Mouse (Mus musculus) left cerebral cortex, postnatal 10 days (tissue): Measurements from ENCODE around the gene Psmc3ip. TPM values are rescaled to one million over a fixed set of nuclear protein-coding genes. Genes with fewer than 3 reads are reported as not detected.
A peak's percentile ranks its signal among the peaks of the same experiment; 100 is the strongest.

ENCODE experiments used
- DNase-seq, 2 experiments: peaks; one replicate each; pipeline ENCODE4 v3.0.0; 2021 to 2022; ENCODE audit warnings: low spot score in 2 of 2, mixed read lengths in 1 of 2; ENCODE audit errors: extremely low spot score in 1 of 2
- intact Hi-C: fragments of 180-260 bp; cut with DNase I; formaldehyde crosslinking; loops from one replicate; pipeline ENCODE4 v1.15.1; 2025
- total RNA-seq, 2 experiments: library from RNA; stranded (reverse); gene quantifications; 2 replicates each; pipeline ENCODE4 v1.2.3; 2021

Psmc3ip gene
- total RNA-seq, 2 experiments from 2014 or later = 4.4 to 4.8 TPM

DNA sequence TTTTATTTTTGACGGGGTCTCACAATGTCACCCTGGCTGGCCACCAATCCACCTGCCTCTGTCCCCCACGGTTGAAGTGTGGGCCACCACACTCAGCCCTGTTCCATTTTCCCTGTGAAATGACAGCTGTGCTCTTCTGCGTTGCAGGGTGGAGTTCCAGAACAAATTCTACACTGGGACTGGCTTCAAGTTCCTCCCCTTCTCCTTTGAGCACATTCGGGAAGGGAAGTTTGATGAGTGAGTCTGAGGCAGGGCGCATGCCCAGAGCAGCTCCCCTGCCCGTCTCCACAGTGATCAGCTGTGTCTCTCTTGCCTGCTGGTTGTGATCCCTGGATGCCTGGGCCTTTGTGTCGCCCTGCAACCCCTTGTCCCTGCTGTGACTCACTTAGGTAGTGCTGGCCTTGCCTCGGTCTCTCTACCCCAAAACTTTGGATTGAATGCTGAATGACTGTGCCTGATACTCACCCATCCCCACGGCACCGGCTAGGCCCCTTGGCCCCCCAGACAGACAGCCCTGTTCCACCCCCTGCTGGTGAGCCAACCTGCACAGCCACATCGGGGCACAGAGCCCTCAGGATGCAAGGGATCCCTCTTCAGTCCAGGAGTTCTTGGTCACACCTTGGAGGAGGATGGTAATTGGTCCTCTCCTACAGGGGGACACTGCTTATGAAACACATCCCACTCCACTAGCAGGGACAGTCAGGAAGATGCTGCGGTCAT lies 32.9 kb downstream of the Psmc3ip start:
- intact Hi-C loops = no loop called here
- no peak for DNase-seq

DNA sequence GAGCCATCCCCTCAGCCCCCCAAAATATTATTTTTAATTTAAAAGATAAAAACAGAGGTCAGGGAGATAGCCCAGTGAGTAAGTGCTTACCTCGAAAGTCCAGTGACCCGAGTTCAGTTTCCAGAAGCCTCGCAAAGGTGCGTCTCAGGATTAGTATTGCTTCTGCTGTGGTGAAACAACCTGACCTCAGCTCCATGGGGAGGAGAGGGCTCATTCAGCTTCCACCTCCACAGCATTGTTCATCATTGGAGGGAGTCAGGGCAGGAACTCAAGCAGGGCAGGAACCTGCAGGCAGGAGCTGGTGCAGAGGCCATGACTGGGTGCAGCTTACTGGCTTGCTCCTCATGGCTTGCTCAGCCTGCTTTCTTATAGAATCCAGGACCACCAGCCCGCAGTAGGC lies 34.2 kb downstream of the Psmc3ip start:
- DNase-seq = no peak
- intact Hi-C loops = no loop called here

DNA sequence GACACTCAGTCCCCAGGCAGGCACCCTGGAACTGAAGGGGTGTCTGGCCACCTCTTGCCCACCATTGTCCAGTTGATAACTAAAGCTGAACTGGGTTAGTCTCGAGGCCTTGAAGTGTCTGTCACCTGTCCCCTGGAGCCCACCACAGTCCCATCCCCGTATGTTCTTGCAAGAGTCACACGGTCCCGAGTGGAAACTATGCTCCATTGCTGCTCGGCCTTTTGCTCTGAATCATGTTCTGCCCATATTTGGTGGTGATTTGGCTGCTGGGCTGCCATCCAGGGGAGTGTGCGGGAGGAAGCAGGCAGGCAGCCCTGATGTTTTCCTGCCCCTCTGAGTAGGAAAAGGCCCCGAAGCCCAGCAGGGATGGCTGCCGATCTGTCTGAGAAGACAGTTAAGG lies 35.1 kb downstream of the Psmc3ip start:
- DNase-seq = peak in 1 of 2 experiments; percentile 87

DNA sequence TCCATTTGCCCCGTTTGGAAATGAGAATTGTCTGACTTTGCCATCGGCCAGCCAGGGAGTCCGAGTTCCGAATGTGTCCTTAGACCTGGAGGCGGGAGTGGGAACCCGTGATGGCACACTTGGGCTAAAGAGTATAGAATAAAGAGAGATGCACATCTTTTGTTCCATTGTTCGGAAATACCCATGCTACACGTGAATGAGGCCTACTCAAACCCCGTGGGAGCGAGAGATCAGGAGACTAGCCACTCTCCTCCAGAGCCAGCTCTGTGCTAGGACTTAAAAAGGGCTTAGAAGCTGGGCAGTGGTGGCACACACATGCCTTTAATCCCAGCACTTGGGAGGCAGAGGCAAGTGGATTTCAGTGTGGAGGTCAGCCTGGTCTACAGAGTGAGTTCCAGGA lies 35.8 kb downstream of the Psmc3ip start:
- no peak for DNase-seq
- intact Hi-C loops = no loop called here

More for the DNA sequence above, 35.1 kb downstream of the Psmc3ip start:
- intact Hi-C loops = no loop called here

DNA sequence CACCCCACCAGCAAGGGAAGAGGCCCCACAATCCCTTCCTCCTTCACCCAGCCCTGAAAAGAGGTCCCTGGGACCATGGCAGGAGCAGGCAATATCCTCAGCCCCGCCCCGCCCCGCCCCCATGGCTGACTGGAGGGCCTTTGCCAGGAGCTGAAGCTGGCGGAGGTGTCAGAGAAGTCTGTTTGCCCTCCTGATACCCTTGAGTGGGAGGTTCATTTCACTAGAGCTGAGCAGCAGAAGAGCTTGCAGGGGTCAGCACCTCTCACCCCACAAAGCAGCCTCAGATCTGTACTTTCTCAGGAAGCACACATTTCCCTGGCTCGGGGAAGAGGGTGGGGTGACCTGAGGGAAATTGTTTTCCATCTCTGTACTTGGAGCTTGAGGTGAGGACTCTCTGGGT lies 36.5 kb downstream of the Psmc3ip start:
- intact Hi-C loops = no loop called here
- peak in 1 of 2 experiments; percentile 38 for DNase-seq

DNA sequence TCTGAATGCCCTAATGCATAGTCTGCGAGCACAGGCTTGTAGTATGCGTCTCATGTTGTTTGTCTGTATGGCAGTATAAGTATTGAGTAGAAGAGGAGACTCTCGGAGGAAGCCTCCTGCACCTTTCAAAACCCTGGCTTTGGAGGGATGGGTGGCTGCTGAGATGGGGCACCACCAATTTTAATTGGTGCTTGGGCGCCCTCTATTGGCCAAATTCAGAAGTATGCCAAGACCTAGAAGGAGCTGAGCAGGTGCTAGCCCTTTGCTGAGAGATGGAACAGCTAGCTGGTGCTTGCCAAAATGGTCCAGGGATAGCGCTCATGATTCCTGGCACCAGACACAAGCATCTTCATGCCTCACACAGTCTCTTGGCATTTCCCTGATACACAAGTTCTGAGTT lies 37.4 kb downstream of the Psmc3ip start:
- intact Hi-C loops = no loop called here
- peak; percentile 68 to 86 for DNase-seq

DNA sequence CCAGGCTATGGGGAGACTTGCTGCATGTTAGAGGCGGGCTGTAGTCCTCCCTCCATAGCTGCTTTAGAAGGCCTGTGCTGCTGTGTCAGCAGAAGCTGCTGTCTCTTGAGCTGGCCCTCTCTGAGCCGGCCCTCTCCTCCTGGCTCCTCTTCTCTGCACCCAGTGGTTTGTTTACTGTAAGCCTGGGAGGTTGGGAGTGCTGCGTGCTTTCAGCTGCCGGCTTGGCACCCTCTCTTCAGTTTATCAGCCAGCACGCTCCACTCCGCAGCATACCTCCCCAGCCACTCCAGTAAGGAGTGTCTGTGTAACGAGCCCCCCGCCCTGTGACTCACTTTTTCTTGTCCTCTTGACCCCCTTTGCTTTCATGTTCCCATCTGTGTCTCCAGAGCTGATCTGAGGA lies 38.4 kb downstream of the Psmc3ip start:
- intact Hi-C loops = no loop called here
- DNase-seq = no peak

DNA sequence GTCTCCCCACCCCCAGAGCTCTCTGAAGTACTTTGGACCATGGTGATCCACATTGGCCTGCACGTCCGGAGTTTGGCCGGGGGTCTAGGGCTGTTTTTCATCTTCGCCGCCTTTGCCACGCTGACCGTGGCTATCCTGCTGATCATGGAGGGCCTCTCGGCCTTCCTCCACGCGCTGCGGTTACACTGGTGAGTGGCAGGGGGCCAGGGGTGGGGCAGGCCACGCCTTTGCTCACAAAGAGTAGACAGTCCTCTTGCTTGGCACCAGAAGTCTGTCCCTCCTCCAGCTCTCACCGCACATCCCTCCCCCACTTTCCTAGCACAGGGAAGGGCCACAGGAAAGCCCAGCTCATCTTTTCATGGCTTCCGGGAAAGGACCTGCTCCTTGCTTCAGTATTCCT lies 39.8 kb downstream of the Psmc3ip start:
- no peak for DNase-seq
- intact Hi-C loops = no loop called here

DNA sequence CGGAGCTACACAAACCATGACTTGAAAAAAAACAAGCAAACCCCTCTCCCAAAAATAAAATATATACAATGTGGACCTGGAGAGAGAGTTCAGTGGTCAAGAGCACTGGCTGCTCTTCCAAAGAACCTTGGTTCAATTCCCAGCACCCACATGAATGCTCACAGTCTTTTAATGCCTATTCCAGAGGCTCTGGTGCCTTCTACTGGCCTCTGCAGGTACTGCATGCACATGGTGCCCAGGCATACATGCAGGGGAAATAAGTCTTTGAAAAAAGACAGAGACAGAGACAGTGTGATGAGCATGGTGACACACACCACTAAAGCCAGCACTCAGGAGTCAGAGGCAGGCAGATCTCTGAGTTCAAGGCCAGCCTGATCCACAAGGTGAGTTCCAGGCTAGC lies 41.3 kb downstream of the Psmc3ip start:
- no peak for DNase-seq
- intact Hi-C loops = loop anchor here (5.0 kb wide), 1 partner anchor 42 kb away; no protein-coding TSS in a partner anchor

DNA sequence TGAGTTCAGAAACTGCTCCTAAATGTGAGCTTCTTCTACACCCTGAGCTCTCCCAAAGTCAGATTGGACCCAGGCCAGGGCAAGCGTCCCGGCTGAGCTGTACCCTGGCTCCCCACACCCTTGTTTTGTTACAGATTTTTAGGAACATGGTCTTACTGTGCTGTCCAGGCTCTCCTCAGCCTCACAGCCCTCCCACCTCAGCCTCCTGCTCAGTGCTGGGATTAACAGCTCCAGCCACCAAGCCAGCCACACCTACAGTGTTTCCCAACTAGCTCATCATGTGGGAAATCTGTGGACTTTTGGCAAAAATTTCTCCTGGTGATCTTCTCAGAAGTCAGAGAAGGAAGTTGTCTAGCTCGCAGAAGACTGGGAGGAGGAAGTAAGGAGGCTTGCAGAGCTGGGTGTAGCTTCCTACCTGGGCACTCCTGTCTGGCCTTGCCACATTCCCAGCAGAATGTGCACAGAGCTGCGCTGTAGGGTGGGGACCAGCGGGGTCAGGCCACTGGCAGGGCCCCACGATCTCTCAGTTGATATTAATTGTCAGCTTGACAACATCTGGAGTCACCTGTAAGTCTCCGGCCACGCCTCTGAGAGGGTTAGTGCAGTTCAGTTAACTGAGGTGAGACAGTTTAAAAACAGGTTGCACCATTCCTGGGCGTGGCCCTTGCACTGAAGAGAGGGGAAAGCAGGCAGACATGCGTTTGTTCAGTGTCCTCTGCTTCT lies 42.3 kb downstream of the Psmc3ip start:
- intact Hi-C loops = loop anchor here (5.0 kb wide), 1 partner anchor 41 kb away; no protein-coding TSS in a partner anchor
- no peak for DNase-seq

DNA sequence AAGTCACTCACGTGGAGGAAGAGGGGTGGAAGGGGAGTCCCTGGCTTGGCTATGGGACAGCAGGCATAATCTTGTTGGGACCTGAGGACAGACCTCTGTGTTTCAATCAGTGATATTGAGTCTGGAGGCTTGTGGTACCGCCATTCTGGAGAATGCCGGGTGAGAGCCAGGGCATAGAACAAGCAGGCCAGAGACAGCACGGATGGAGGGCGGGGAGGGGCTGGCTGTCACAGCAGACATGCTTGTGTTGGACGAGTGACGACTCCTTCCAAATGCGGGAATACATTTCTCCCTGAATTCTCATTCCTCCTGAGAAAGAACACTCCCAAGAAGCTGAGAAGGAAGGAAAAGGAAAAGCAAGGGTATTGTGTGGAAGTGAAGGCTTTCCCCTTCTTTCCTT lies 43.6 kb downstream of the Psmc3ip start:
- intact Hi-C loops = loop anchor here (5.0 kb wide), 1 partner anchor 39 kb away; no protein-coding TSS in a partner anchor
- DNase-seq = no peak

DNA sequence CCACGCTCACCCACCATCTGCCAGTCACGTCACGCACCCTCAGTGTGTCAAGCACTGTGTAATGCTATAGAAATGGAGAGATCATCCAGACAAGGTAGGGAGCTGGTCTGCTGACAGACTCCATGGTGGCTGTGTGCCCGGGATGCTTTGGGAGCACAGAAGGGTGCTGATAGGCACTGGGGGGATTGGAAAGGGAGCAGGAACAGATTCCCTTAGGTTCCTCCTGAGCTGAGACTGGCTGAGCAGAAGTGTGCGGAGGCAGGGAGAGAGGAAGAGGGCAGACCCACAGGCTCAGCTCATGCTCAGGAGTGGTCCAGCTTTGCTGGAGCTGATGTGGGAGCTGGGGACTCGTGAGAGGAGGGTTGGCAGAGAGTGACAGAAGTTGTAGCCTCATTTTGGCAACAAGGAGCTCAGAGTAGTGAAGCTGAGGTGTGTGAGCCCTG lies 44.2 kb downstream of the Psmc3ip start:
- no peak for DNase-seq
- intact Hi-C loops = loop anchor here (5.0 kb wide), 1 partner anchor 39 kb away; no protein-coding TSS in a partner anchor

DNA sequence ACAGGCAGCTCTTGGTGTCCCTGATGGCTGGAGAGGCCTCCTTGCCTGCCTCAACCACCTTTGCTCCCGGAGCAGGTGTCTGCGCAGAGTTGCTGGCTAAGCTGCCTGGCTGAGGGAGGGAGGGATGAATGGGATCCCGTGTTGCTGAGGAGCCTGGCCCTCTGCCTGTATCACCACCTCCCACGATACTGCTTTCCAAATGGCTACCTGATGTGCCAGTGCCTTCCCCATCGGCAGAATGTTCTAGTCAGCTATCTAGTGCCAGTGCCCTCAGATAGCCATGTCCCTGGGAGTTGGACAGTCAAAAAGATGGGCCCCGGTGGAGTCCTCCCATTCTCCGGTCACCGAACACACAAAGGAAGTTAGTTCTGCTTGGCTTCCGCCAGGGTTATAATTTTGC lies 44.9 kb downstream of the Psmc3ip start:
- intact Hi-C loops = loop anchor here (5.0 kb wide), 1 partner anchor 38 kb away; no protein-coding TSS in a partner anchor
- no peak for DNase-seq

DNA sequence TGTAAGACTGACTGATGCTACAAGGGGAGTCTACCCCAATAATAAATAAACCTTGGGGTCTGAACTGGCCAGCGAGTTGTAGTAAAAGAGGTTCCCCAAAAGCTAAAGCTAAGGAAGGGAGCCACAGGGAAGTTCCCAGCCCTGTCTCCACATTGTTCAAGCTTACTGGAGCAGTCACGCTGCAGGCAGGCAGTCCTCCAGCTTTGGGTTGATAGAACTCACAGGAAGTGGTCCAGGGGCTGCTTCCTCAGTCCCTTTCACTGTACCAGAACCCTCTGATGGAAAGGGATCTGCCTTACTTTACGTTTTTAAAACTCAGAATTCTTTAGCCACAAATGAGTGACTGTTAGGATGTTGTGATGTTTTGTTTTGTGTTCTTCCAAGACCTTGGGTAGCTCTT lies 47.7 kb downstream of the Psmc3ip start:
- intact Hi-C loops = no loop called here
- no peak for DNase-seq

DNA sequence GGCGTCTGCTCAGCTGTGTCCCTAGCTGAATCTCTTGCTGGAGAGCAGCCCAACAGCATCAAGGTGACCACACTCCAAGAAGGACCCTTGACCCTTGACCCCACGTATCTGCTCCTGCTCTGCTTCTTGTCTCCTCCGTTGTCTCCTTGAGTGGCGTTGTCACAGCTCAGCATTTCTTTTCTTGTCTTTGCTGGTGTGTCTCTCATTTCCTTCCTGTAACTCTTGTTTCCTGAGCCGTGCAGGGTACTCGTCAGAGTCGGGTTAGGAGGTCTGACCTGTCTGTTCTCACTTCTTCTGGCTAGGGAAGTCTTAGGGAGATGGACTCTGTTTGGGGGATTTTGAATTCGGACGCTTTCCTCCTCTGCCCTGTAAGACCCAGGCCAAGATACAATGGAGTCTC lies 48.8 kb downstream of the Psmc3ip start:
- no peak for DNase-seq
- intact Hi-C loops = no loop called here

DNA sequence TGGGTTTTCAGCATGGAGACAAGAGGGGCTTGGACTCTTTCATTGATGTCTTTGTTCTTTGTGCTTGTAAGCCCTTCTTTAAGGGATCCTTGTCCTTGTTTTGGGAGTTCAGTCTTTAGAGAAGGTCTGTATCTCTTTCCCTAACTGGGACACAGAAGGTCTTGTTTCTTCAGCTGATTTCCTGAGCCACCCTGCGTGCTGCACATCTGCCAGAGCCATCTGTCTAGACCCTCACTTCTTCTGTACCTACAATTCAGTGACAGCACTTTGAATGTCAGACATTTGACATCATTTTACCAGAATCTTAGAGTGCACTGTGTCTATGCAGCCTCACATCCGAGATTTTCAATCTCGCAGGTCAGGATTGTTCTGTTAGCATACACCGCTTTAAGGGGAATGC lies 49.4 kb downstream of the Psmc3ip start:
- DNase-seq = no peak
- intact Hi-C loops = no loop called here
